Mouse (Mus musculus) heart, postnatal 0 days (tissue): Measurements from ENCODE around the gene Ntrk3. TPM values are rescaled to one million over a fixed set of nuclear protein-coding genes. Genes with fewer than 3 reads are reported as not detected.

Source experiments
- ATAC-seq: fragments of 200-750 bp; cut with Nextera tagmentation; 2 replicates; pipeline ENCODE4 v1.8.0; 2017; ENCODE audit warnings: low read depth, moderate number of reproducible peaks, moderate library complexity; ENCODE audit not compliant: insufficient read depth
- DNase-seq: peaks from one replicate; pipeline ENCODE4 v3.0.0-alpha.2; 2016; ENCODE audit warnings: low spot score
- H3K27ac ChIP-seq: fragments of 300-500 bp; sonication (generic); 2 replicates; pipeline ENCODE4 v1.5.1; 2014; ENCODE audit warnings: low read depth, mild to moderate bottlenecking
- H3K27me3 ChIP-seq: fragments of 300-500 bp; sonication (generic); 2 replicates; pipeline ENCODE4 v1.6.1; 2014; ENCODE audit warnings: low read length, mixed read lengths; ENCODE audit not compliant: control insufficient read depth, insufficient read depth
- H3K36me3 ChIP-seq: fragments of 300-500 bp; sonication (generic); replicated peaks from 2 replicates; pipeline ENCODE4 v1.6.1; 2014; ENCODE audit warnings: low read length, mixed read lengths; ENCODE audit not compliant: control insufficient read depth, insufficient read depth
- H3K4me1 ChIP-seq: fragments of 300-500 bp; sonication (generic); 2 replicates; pipeline ENCODE4 v1.6.1; 2014; ENCODE audit warnings: antibody characterized with exemption; ENCODE audit not compliant: control insufficient read depth, insufficient read depth
- H3K4me2 ChIP-seq: fragments of 300-500 bp; sonication (generic); 2 replicates; pipeline ENCODE4 v1.6.1; 2014; ENCODE audit warnings: low read depth, mild to moderate bottlenecking, low read length, moderate library complexity
- H3K4me3 ChIP-seq: fragments of 300-500 bp; sonication (generic); 2 replicates; pipeline ENCODE4 v1.5.1; 2014; ENCODE audit warnings: low read depth, low read length
- H3K9ac ChIP-seq: fragments of 300-500 bp; sonication (generic); replicated peaks from 2 replicates; pipeline ENCODE4 v1.6.1; 2014; ENCODE audit warnings: low read depth, low read length, mixed read lengths
- H3K9me3 ChIP-seq: fragments of 300-500 bp; sonication (generic); replicated peaks from 2 replicates; pipeline ENCODE4 v1.6.1; 2016; ENCODE audit warnings: low read length; ENCODE audit not compliant: control insufficient read depth
- CTCF ChIP-seq: IDR thresholded peaks from 2 replicates; pipeline ENCODE4 v1.5.1; 2016; ENCODE audit warnings: antibody characterized with exemption, control low read depth, low read depth
- EP300 ChIP-seq: IDR thresholded peaks from 2 replicates; pipeline ENCODE4 v1.6.1; 2016; ENCODE audit warnings: antibody characterized with exemption, low read depth
- WGBS: fragments of 180-500 bp; shearing (Covaris S2); extraction: QIAGEN DNeasy Blood & Tissue Kit; methylation state at CpG from one replicate; pipeline ENCODE4 v1.1.7; 2014; 5-methylcytosine and 5-hydroxymethylcytosine counted together
- polyA plus RNA-seq: library from polyadenylated mRNA; unstranded; fragments of >200 nt; fragmentation: Nextera tagmentation; extraction: Ambion mirVana; gene quantifications from 2 replicates; pipeline ENCODE4 v1.2.1, GENCODE M21; 2015
- total RNA-seq: library from RNA; depleted of rRNA; stranded (reverse); fragments of >200 nt; gene quantifications from 2 replicates; pipeline ENCODE4 v1.2.3, GENCODE M21; 2014; ENCODE audit warnings: low replicate concordance

Ntrk3 gene
- total and polyA plus RNA-seq, 2 experiments from 2014 or later, result 1.1 to 4.2 TPM

DNA sequence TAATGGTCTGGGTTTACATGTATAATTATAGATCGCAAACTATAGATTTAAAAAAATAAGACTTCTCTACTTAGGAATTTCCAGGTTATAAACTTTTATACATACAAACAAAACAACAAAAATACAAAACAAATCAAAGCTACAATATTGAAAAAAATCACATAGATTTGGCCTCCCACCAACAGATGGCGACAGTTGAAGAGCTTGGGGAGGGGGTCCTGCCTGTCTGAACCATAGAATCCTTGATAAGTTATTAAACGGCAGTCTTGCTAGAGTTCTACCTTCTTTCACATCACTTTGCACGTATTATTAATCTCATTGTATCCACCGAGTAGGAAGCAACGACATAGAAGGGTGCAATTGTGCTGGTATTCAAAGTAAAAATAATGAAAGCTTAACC is 68.9 kb downstream of the Ntrk3 start:
- ATAC-seq (no peak), DNase-seq (no peak)
- no peaks in the 10 kb centered on the region for H3K4me1 ChIP-seq
- no peaks in the 10 kb centered on the region for H3K9me3 ChIP-seq
- no peaks in the 10 kb centered on the region for H3K27me3 ChIP-seq
- WGBS, result 83% methylated on average over 6 of the region's 6 CpGs
- H3K9ac ChIP-seq, result no peak overlapping the region
- TF ChIP-seq CTCF (no peak), EP300 (no peak)
- H3K4me3 ChIP-seq, result no peak overlapping the region
- no peak overlapping the region for H3K4me2 ChIP-seq
- no peak overlapping the region for H3K27ac ChIP-seq
- no peaks in the 10 kb centered on the region for H3K36me3 ChIP-seq

DNA sequence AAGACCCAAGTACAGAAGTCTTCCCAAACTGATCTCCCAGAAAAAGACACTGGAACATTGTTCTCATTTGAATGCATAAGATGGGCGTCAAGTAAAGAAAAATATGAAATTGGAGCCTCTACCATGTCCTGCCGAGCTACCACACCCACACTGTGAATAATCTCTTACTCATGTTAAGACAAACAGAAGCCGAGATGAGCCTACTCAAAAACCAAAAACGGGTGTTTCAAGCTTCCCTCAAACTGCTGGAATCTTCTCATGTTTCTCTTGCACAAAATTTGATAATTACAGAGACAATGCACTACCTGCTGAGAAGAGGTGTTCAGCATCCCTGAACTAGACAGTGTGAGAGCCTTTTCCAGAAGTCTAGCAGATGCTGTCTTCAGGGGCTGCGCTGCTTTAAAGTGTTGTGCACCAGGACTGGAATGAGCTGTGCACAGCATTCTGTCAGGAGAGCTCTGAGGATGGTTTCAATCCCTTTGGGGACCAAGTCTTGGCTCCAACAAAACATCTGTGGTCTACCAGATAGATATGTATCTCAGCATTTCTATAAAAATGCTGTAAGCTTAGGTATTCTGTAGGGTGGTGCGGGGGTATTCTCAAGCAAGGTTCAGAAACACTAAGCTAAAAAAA is 69.7 kb downstream of the Ntrk3 start:
- no peak overlapping the region for H3K27ac ChIP-seq
- no peak overlapping the region for H3K4me3 ChIP-seq
- ATAC-seq, result no peak
- DNase-seq, result no peak
- H3K36me3 ChIP-seq, result no peaks in the 10 kb centered on the region
- no peak overlapping the region for H3K4me2 ChIP-seq
- H3K9ac ChIP-seq, result no peak overlapping the region
- H3K4me1 ChIP-seq, result no peaks in the 10 kb centered on the region
- no peaks in the 10 kb centered on the region for H3K9me3 ChIP-seq
- 81% methylated on average over 6 of the region's 6 CpGs for WGBS
- TF ChIP-seq EP300 (no peak), CTCF (no peak)
- H3K27me3 ChIP-seq, result no peaks in the 10 kb centered on the region

DNA sequence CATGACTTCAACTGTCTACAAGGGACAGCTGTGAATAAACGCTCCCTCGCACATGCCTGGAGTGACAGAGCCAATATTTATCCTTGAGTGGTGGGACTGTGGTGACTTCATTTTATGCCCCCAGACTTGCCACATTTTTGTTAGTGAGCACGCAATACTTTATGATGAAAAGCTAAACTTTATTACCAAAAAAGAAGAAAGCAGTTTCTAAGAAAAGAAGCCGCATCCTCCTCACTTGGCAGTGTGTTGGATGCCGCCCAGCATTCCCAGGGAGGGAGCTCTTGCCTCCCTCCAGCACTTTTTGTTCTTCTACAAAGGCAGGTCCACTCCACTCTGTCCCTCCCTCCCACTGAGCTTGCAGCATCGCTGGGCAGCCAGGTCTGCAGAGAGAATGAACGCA is 77.0 kb downstream of the Ntrk3 start:
- H3K9ac ChIP-seq, result no peak overlapping the region
- 73% methylated on average over 7 of the region's 7 CpGs for WGBS
- no peak for DNase-seq

DNA sequence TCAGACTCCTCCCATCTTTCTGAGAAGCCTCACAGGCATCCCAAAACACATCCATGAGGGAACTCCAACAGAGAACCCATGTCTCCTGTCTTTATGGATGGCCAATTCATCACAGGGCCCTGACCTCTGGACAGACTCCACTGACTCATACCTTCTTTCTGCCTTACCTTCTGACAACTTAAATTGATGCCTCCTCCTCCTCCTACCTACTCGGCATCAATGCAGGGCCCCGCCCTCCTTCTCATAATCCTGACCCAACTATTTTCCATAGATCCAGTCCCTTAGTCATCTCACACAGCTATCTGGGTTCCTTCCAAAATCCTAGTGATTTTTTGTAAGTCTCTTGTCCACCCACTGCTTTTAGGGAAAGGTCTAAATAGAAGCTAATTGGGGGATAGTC is 78.0 kb downstream of the Ntrk3 start:
- no peaks in the 10 kb centered on the region for H3K9me3 ChIP-seq
- H3K4me1 ChIP-seq, result no peaks in the 10 kb centered on the region
- no peak overlapping the region for H3K4me2 ChIP-seq
- ATAC-seq (no peak), DNase-seq (no peak)
- no peaks in the 10 kb centered on the region for H3K36me3 ChIP-seq
- TF ChIP-seq EP300, result no peak
- TF ChIP-seq CTCF, result no peak
- 82% methylated on average over 2 of the region's 2 CpGs for WGBS
- no peak overlapping the region for H3K4me3 ChIP-seq
- no peaks in the 10 kb centered on the region for H3K27me3 ChIP-seq
- H3K27ac ChIP-seq, result no peak overlapping the region
- no peak overlapping the region for H3K9ac ChIP-seq

More for the DNA sequence above, 77.0 kb downstream of the Ntrk3 start:
- no peaks in the 10 kb centered on the region for H3K27me3 ChIP-seq
- TF ChIP-seq CTCF (no peak), EP300 (no peak)
- no peaks in the 10 kb centered on the region for H3K4me1 ChIP-seq
- no peak overlapping the region for H3K27ac ChIP-seq
- no peaks in the 10 kb centered on the region for H3K36me3 ChIP-seq
- H3K4me3 ChIP-seq, result no peak overlapping the region
- no peak overlapping the region for H3K4me2 ChIP-seq
- no peak for ATAC-seq
- no peaks in the 10 kb centered on the region for H3K9me3 ChIP-seq

DNA sequence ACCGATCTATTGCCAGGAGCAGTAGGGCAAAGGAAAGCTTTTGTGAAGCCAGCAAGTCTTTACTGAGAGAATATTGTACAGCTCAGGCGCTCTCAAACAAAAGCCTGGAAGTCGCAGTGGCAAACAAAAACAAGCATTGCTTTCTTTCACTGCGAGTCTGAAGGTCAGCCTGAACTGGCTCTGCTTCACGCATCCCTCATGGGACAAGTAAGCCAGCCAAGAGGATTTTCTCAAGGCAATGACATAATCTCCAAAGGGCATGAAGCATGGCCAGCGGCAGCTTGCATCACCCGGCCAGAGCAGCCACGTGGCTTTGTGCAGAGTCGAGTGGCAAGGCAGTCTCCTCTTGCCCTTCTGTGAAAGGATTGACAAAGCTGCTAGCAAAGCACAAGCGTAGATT is 79.8 kb downstream of the Ntrk3 start:
- Histone ChIP-seq H3K9ac (no peak overlapping the region), H3K27me3 (no peaks in the 10 kb centered on the region), H3K4me3 (no peak overlapping the region), H3K4me2 (no peak overlapping the region), H3K4me1 (no peaks in the 10 kb centered on the region), H3K9me3 (no peaks in the 10 kb centered on the region), H3K36me3 (no peaks in the 10 kb centered on the region), H3K27ac (no peak overlapping the region)
- WGBS, result 45% methylated on average over 10 of the region's 10 CpGs
- DNase-seq, result no peak
- ATAC-seq, result no peak
- TF ChIP-seq CTCF (no peak), EP300 (no peak)

DNA sequence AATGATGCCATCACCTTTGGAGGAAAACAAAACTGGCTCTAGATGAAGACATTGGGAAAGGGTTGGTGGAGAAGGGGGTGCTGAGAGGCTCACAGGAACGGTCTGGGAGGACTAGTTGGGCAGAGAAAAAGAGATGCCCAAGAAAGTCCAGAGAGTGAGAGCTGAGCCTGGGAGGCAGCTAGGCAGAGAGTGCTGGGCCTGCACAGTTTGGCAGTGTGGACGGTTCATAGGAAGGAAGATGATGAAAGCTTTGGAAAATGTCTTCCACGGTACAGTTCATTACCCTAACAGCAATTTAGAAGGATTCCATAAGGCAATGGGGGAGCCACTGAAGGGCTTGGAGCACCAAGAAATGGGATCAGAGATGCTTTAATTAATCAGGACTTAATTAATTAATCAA is 81.6 kb downstream of the Ntrk3 start:
- no peak for ATAC-seq
- no peak overlapping the region for H3K4me2 ChIP-seq
- no peak overlapping the region for H3K9ac ChIP-seq
- no peaks in the 10 kb centered on the region for H3K9me3 ChIP-seq
- DNase-seq, result no peak
- TF ChIP-seq EP300, result no peak
- no peak for TF ChIP-seq CTCF
- no peaks in the 10 kb centered on the region for H3K27me3 ChIP-seq
- H3K4me3 ChIP-seq, result no peak overlapping the region
- no peaks in the 10 kb centered on the region for H3K36me3 ChIP-seq
- H3K4me1 ChIP-seq, result no peaks in the 10 kb centered on the region
- 59% methylated on average over 3 of the region's 3 CpGs for WGBS
- H3K27ac ChIP-seq, result no peak overlapping the region
